In the genomic region with DNA sequence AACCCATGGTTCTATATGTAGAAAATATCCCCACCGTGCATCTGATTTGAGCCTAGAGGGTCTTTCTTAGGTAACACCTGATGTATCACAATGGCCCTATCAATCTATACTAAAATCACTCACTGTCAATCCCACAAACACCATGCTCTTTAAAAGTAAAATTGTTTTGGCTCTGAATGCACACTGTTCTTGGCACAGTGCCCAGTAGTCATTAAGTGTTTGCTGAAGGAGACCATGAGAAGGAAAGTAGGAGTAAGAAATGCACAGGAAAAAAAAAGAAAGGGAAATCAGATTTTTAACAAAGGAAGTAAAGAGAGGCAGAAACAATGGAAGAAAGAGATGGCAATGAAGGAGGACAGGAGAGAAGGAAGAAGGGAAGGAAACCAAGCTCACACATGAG, we compare ENCODE assay signal across 9 mouse cellular contexts.
DNase-seq lines count a peak whose midpoint lies in the region.
"Had no signal": no experiment of that assay in that cellular context is flagged by ENCODE, and none has a peak within 500 bp of the region (broad histone marks: within the 10 kb centered on the region; RNA-seq: fewer than 3 reads in every experiment).

No protein-coding gene starts in this region.

- DNase-seq in cerebellum, postnatal 10 days, result peak; percentile 15 to 23
- DNase-seq in cerebellum, adult 18-20 months, result no peak
- DNase-seq in kidney, postnatal 10 days, result peak; percentile 28
- DNase-seq in kidney, adult 18-20 months, result no peak
- DNase-seq in ovary, postnatal 14 days (ENCODE audit: low spot score), result peak; percentile 2
- no peak for DNase-seq in ovary, adult 18-20 months (ENCODE audit: low spot score)
- peak; percentile 56 for DNase-seq in lung, postnatal 36 days
- DNase-seq in left cerebral cortex, adult 18-20 months (ENCODE audit: low spot score in 2 of 2), result no peak
- DNase-seq: cerebellum, adult 8-10 months had no signal

Comparison
In these comparisons a context has a peak if more than half of its experiments do, and no peak if none do; other contexts are left out.
1. DNase-seq: peak in cerebellum, postnatal 10 days (2 of 2), kidney, postnatal 10 days (single experiment), ovary, postnatal 14 days (single experiment) and lung, postnatal 36 days (single experiment); none in cerebellum, adult 18-20 months (0 of 2), kidney, adult 18-20 months (single experiment), ovary, adult 18-20 months (single experiment) and left cerebral cortex, adult 18-20 months (0 of 2).